Mouse (Mus musculus) intestine, embryonic 15.5 days (tissue): Measurements from ENCODE around the gene Arhgap11a. TPM values are rescaled to one million over a fixed set of nuclear protein-coding genes. Genes with fewer than 3 reads are reported as not detected.

Experiments used
- ATAC-seq: fragments of 200-750 bp; cut with Nextera tagmentation; 2 replicates; pipeline ENCODE4 v1.8.0; 2017; ENCODE audit warnings: moderate TSS enrichment, moderate library complexity
- H3K27ac ChIP-seq: fragments of 300-500 bp; sonication (generic); 2 replicates; pipeline ENCODE4 v1.5.1; 2015; ENCODE audit warnings: mild to moderate bottlenecking, inconsistent platforms
- H3K27me3 ChIP-seq: fragments of 300-500 bp; sonication (generic); replicated peaks from 2 replicates; pipeline ENCODE4 v1.6.1; 2015; ENCODE audit warnings: inconsistent platforms
- H3K36me3 ChIP-seq: fragments of 300-500 bp; sonication (generic); 2 replicates; pipeline ENCODE4 v1.6.1; 2015; ENCODE audit warnings: inconsistent platforms
- H3K4me1 ChIP-seq: fragments of 300-500 bp; sonication (generic); replicated peaks from 2 replicates; pipeline ENCODE4 v1.6.1; 2015; ENCODE audit warnings: inconsistent platforms
- H3K4me2 ChIP-seq: fragments of 300-500 bp; sonication (generic); replicated peaks from 2 replicates; pipeline ENCODE4 v1.6.1; 2015; ENCODE audit warnings: mild to moderate bottlenecking, inconsistent platforms
- H3K4me3 ChIP-seq: fragments of 300-500 bp; sonication (generic); replicated peaks from 2 replicates; pipeline ENCODE4 v1.5.1; 2015; ENCODE audit warnings: inconsistent platforms
- H3K9ac ChIP-seq: fragments of 300-500 bp; sonication (generic); 2 replicates; pipeline ENCODE4 v1.6.1; 2015; ENCODE audit warnings: inconsistent platforms
- H3K9me3 ChIP-seq: fragments of 300-500 bp; sonication (generic); 2 replicates; pipeline ENCODE4 v1.6.1; 2016; ENCODE audit warnings: inconsistent platforms
- WGBS: fragments of 180-500 bp; shearing (Covaris S2); methylation state at CpG from one replicate; pipeline ENCODE4 v1.1.7; 2015; 5-methylcytosine and 5-hydroxymethylcytosine counted together
- polyA plus RNA-seq: library from polyadenylated mRNA; unstranded; fragments of >200 nt; fragmentation: Nextera tagmentation; extraction: Ambion mirVana; gene quantifications from 2 replicates; pipeline ENCODE4 v1.2.1, GENCODE M21; 2015

The Arhgap11a gene
- polyA plus RNA-seq, 1 experiment from 2014 or later: 24.2 TPM

DNA sequence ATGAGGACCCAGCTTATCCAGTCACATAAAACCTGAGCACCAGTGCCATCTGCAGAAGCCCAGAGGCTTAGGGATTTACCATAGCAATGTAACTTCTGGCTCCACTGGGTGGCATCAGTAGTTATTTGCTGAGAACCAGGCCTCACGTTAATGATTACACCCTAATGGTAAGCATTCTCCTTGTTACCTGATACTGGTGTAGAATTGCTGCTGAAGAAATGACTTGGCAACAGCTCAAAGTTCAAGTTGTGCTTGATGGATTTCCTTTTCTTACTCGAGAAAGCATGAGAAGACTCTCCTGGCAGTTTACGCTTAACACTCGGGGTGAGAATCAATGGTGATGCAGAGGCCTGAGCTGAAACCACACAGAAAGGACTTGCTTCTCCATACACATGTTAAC is 9.0 kb downstream of the Arhgap11a start:
- H3K4me3 ChIP-seq: no peak overlapping the region
- peaks cover 15% of the 10 kb centered on the region; the same call in 1 of the 2 replicates for H3K36me3 ChIP-seq
- peak; percentile 91 for ATAC-seq
- no peaks in the 10 kb centered on the region for H3K9me3 ChIP-seq
- H3K27ac ChIP-seq: no peak overlapping the region
- no peak overlapping the region for H3K9ac ChIP-seq
- H3K27me3 ChIP-seq: no peaks in the 10 kb centered on the region
- no peak overlapping the region for H3K4me2 ChIP-seq
- 53% methylated on average over 4 of the region's 4 CpGs for WGBS
- no peaks in the 10 kb centered on the region for H3K4me1 ChIP-seq

GRCm38 (mm10) chr2:113835219-113835618 is 13.2 kb downstream of the Arhgap11a start:
- 88% methylated on average over 3 of the region's 3 CpGs for WGBS
- peaks cover 17% of the 10 kb centered on the region for H3K36me3 ChIP-seq

DNA sequence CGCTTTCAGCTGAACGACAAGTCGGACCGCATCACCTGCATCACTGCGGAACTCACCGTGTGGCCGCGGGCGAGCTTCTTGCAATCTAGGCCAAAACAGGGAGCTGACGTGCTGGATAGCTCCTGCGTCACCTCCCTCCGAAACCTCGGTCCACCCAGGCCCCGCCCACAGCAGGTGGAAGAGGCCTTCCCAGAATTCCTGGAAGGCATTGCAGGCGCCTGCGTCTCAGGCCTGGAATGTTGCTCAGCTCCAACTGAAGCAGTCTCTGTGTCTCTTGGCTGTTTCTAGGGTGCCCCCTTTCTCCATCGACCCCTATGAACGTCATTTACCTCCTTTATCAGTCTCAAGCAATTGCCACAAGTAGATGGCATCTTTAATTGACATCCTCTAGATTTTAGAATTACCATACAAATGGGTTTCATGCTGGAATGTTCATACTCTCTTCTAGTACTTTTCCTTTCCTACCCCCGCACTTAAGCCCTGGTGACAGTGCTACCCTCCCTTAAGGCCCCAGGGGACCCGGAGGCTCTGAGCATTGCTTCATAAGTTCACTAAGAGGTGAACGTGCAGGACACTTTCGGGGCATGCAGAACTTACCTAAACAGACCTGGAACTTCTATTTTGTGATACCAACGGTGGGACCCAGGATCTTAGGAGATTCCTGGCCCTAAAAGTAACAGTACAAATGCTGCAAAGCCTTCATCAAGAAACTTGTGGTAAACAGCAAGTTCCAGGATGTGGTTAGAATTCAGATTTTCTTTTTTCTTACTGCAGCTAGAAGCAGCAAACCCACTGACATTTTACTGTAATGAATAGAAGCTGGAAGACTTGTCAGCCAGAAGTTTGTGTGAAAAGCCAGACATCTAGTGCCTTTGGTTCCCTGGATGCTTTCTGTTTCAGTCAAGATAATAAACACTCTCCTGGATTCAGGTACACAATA is 19.2 kb downstream of the Arhgap11a start, which contains the start of gene Scg5:
Scg5 (minus strand) TSS at position 179 of the 940 bp plus-strand sequence.
- Histone ChIP-seq H3K36me3 (peaks cover 12% of the 10 kb centered on the region), H3K4me3 (peak within 1 kb of the TSS; percentile 28), H3K4me1 (0 out of 2 replicates have a peak, but pooled peaks cover 10% of the 10 kb centered on the region), H3K9ac (no peak within 1 kb of the TSS), H3K4me2 (peak within 1 kb of the TSS; percentile 58), H3K27me3 (no peaks in the 10 kb centered on the region), H3K9me3 (no peaks in the 10 kb centered on the region), H3K27ac (0 out of 2 replicates have a peak within 1 kb of the TSS, but pooled peaks have one; percentile 44)
- peak; percentile 91 for ATAC-seq
- 10% methylated on average over 23 of the region's 23 CpGs for WGBS

More at GRCm38 (mm10) chr2:113835219-113835618, 13.2 kb downstream of the Arhgap11a start:
- Histone ChIP-seq H3K27ac (no peak overlapping the region), H3K4me2 (no peak overlapping the region), H3K4me3 (no peak overlapping the region), H3K9ac (no peak overlapping the region), H3K27me3 (no peaks in the 10 kb centered on the region), H3K9me3 (no peaks in the 10 kb centered on the region), H3K4me1 (no peaks in the 10 kb centered on the region)
- ATAC-seq: no peak

- H3K36me3 ChIP-seq: peaks cover 3% of the 10 kb centered on the region; the same call in 1 of the 2 replicates
- no peak overlapping the region for H3K9ac ChIP-seq
- H3K4me1 ChIP-seq: 0 out of 2 replicates have a peak, but pooled peaks cover 10% of the 10 kb centered on the region
- H3K4me3 ChIP-seq: peak overlapping the region; percentile 28
- no peaks in the 10 kb centered on the region for H3K9me3 ChIP-seq
- no peaks in the 10 kb centered on the region for H3K27me3 ChIP-seq
- H3K27ac ChIP-seq: 0 out of 2 replicates have a peak overlapping the region, but pooled peaks have one; percentile 44
- WGBS: 23% methylated on average over 17 of the region's 17 CpGs
- peak overlapping the region; percentile 58 for H3K4me2 ChIP-seq
- ATAC-seq: peak; percentile 73
Observed at GRCm38 (mm10) chr2:113828086-113828942, 20.1 kb downstream of the Arhgap11a start.

GRCm38 (mm10) chr2:113823909-113824308 is 24.6 kb downstream of the Arhgap11a start:
- no peak overlapping the region for H3K4me2 ChIP-seq
- no peak overlapping the region for H3K27ac ChIP-seq
- no peak for ATAC-seq
- no peak overlapping the region for H3K9ac ChIP-seq
- no peaks in the 10 kb centered on the region for H3K27me3 ChIP-seq
- 0 out of 2 replicates have a peak, but pooled peaks cover 10% of the 10 kb centered on the region for H3K4me1 ChIP-seq
- no peak overlapping the region for H3K4me3 ChIP-seq
- H3K36me3 ChIP-seq: no peaks in the 10 kb centered on the region
- WGBS: 0% methylated on average over 2 of the region's 2 CpGs
- H3K9me3 ChIP-seq: no peaks in the 10 kb centered on the region

DNA sequence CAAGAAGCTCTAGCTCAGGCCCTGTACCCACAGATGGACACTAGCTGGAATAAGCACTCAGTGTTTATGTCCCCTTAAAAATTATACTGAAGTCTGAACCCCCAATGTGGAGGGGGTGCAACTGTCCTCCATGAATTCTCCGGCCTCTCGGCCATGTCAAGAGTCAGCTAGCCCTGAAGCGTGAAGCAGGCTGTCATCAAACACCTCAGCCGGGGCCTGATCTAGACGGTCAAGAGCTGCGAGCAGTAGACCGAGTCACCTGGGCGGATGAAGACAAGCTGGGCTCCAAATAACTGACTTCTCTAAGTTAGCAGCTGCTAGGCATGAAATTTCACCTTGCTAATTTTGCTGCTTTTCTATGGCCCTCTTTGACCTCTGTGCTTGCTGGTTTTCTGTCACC is 26.1 kb downstream of the Arhgap11a start:
- no peak overlapping the region for H3K4me2 ChIP-seq
- H3K4me3 ChIP-seq: no peak overlapping the region
- no peaks in the 10 kb centered on the region for H3K36me3 ChIP-seq
- H3K27ac ChIP-seq: no peak overlapping the region
- no peak for ATAC-seq
- H3K27me3 ChIP-seq: no peaks in the 10 kb centered on the region
- 0 out of 2 replicates have a peak, but pooled peaks cover 3% of the 10 kb centered on the region for H3K4me1 ChIP-seq
- WGBS: 98% methylated on average over 8 of the region's 8 CpGs
- no peaks in the 10 kb centered on the region for H3K9me3 ChIP-seq
- no peak overlapping the region for H3K9ac ChIP-seq

DNA sequence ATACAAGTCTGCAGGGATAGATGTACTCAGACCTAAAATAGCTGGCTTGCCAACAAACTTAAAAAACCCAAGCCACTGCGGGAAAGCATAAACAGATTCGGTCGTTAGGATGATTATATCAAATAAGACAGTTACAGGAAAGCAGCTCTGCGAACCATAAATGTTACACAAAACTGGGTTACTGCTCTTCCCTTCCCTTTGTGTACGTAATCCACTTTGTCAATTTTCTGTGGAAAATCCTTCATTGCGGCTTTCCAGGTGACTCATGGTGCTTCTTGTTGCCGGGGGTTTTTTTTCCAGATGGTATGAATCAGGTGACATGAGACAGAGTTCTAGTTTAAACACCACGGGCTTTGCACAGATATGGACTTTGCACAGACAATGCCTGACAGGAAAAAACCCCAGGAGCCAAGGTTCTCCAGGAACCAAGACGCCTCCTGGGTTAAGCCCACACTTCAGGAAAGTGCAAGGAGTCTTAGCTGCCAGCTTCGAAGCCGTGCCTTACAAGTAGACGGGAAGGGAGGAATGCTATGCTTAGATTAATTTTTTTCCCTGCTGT is 27.2 kb downstream of the Arhgap11a start:
- no peaks in the 10 kb centered on the region for H3K9me3 ChIP-seq
- H3K9ac ChIP-seq: no peak overlapping the region
- H3K27ac ChIP-seq: 0 out of 2 replicates have a peak overlapping the region, but pooled peaks have one; percentile 1
- 40% methylated on average over 12 of the region's 12 CpGs for WGBS
- 0 out of 2 replicates have a peak, but pooled peaks cover 3% of the 10 kb centered on the region for H3K4me1 ChIP-seq
- H3K36me3 ChIP-seq: no peaks in the 10 kb centered on the region
- no peak overlapping the region for H3K4me2 ChIP-seq
- ATAC-seq: peak; percentile 89
- no peak overlapping the region for H3K4me3 ChIP-seq
- no peaks in the 10 kb centered on the region for H3K27me3 ChIP-seq

DNA sequence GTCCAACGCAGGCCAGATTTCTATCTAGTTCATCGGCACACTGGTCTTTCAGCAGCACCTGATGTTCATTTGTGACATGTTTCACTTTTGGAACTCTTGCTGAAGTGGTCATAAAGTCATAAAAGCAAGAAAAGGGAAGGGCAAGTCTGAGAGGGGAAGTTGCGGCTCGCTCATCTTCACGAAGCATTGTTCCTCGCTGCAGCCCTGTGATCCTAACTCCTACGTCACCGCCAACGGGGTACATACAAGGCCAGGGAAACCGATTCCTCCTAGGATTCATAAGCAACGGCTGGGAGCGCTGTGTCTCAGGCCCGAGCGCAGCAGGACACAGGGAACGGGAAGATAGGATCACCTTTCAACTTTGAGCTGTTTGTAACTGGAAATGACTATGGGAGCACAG is 28.3 kb downstream of the Arhgap11a start:
- H3K9ac ChIP-seq: no peak overlapping the region
- H3K9me3 ChIP-seq: no peaks in the 10 kb centered on the region
- H3K4me3 ChIP-seq: no peak overlapping the region
- no peak overlapping the region for H3K4me2 ChIP-seq
- H3K4me1 ChIP-seq: 0 out of 2 replicates have a peak, but pooled peaks cover 3% of the 10 kb centered on the region
- 87% methylated on average over 15 of the region's 15 CpGs for WGBS
- H3K36me3 ChIP-seq: no peaks in the 10 kb centered on the region
- H3K27ac ChIP-seq: no peak overlapping the region
- no peak for ATAC-seq
- H3K27me3 ChIP-seq: no peaks in the 10 kb centered on the region

- no peak overlapping the region for H3K4me2 ChIP-seq
- H3K36me3 ChIP-seq: no peaks in the 10 kb centered on the region
- WGBS: 64% methylated on average over 14 of the region's 14 CpGs
- H3K27ac ChIP-seq: no peak overlapping the region
- ATAC-seq: no peak
- H3K4me3 ChIP-seq: no peak overlapping the region
- 0 out of 2 replicates have a peak, but pooled peaks cover 3% of the 10 kb centered on the region for H3K4me1 ChIP-seq
- H3K9ac ChIP-seq: no peak overlapping the region
- H3K27me3 ChIP-seq: no peaks in the 10 kb centered on the region
- H3K9me3 ChIP-seq: no peaks in the 10 kb centered on the region
Observed at GRCm38 (mm10) chr2:113817681-113818606, 30.5 kb downstream of the Arhgap11a start.

DNA sequence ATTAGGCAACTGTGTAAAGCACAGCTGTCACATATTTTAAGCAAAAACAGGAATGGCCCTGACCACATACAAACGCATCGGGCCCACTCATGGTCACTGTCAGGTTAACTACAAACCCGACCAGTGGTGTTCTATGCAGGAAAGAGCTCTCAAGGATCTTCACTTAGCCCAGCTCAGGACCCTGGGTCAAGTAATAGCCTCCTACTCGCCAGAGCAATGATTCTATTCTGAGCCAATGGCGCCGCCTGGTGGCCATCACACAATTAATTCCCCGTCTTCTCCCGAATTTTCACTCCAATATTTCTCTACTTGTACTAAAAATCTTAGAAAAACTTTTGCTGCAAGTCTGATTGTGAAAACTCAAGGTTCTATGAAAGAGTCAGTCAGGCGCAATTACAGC is 40.8 kb downstream of the Arhgap11a start:
- H3K4me2 ChIP-seq: no peak overlapping the region
- no peak overlapping the region for H3K9ac ChIP-seq
- H3K27ac ChIP-seq: no peak overlapping the region
- no peaks in the 10 kb centered on the region for H3K4me1 ChIP-seq
- H3K9me3 ChIP-seq: no peaks in the 10 kb centered on the region
- 17% methylated on average over 9 of the region's 9 CpGs for WGBS
- no peak overlapping the region for H3K4me3 ChIP-seq
- H3K27me3 ChIP-seq: no peaks in the 10 kb centered on the region
- 0 out of 2 replicates have a peak, but pooled peaks have one; percentile 45 for ATAC-seq
- no peaks in the 10 kb centered on the region for H3K36me3 ChIP-seq
